In genomic region chr7:41598615-41599014, GRCm38 (mm10) we compare ENCODE assay signal across 8 mouse cellular contexts. TPM values are rescaled to one million over a fixed set of nuclear protein-coding genes. Genes with fewer than 3 reads are reported as not detected.
DNase-seq lines count a peak whose midpoint lies in the region; ATAC-seq and TF ChIP-seq lines count a peak whose summit lies in the region.

No protein-coding gene starts in this region.

- H3K9ac ChIP-seq in kidney, embryonic 15.5 days = peak overlapping the region; percentile 41
- peak overlapping the region; percentile 81; the same call in 1 of the 2 replicates for H3K9ac ChIP-seq in hindbrain, embryonic 13.5 days
- H3K9ac ChIP-seq in midbrain, embryonic 13.5 days (replicated peaks) = peak overlapping the region; percentile 54; the same call in 1 of the 2 replicates

- H3K9me3 ChIP-seq in kidney, embryonic 15.5 days (replicated peaks) = no peaks in the 10 kb centered on the region
- H3K9me3 ChIP-seq in hindbrain, embryonic 13.5 days = no peaks in the 10 kb centered on the region
- H3K9me3 ChIP-seq in midbrain, embryonic 13.5 days = no peaks in the 10 kb centered on the region

- TF ChIP-seq CTCF in bone marrow macrophage, adult 2 months (IDR thresholded peaks at IDR 0.05; ENCODE audit: low read depth, low read length) = no peak

- no peak for DNase-seq in kidney, postnatal 25 days
- DNase-seq in embryo, embryonic 10.5 days (ENCODE audit: low spot score) = no peak
- DNase-seq in gastrocnemius, adult 8-10 months (ENCODE audit: low spot score in 2 of 2) = no peak
- DNase-seq in urinary bladder, postnatal 36 days (ENCODE audit: low spot score in 2 of 2) = no peak

- peak overlapping the region; percentile 70 for H3K4me3 ChIP-seq in kidney, embryonic 15.5 days (replicated peaks)
- H3K4me3 ChIP-seq in bone marrow macrophage, adult 2 months (ENCODE audit: insufficient read depth, low read length) = peak overlapping the region; percentile 97
- peak overlapping the region; percentile 67 for H3K4me3 ChIP-seq in hindbrain, embryonic 13.5 days
- H3K4me3 ChIP-seq in midbrain, embryonic 13.5 days (replicated peaks) = peak overlapping the region; percentile 71

- no peak for TF ChIP-seq POLR2A in bone marrow macrophage, adult 2 months (IDR thresholded peaks at IDR 0.05; ENCODE audit: borderline replicate concordance, low read depth, low read length)

- peaks cover 4% of the 10 kb centered on the region; the same call in 1 of the 2 replicates for H3K36me3 ChIP-seq in kidney, embryonic 15.5 days
- no peaks in the 10 kb centered on the region for H3K36me3 ChIP-seq in hindbrain, embryonic 13.5 days
- peaks cover 7% of the 10 kb centered on the region; the same call in 1 of the 2 replicates for H3K36me3 ChIP-seq in midbrain, embryonic 13.5 days

- H3K4me1 ChIP-seq in kidney, embryonic 15.5 days = 0 out of 2 replicates have a peak, but pooled peaks cover 3% of the 10 kb centered on the region
- peaks cover 7% of the 10 kb centered on the region for H3K4me1 ChIP-seq in bone marrow macrophage, adult 2 months (ENCODE audit: control insufficient read depth, insufficient read depth, low read length)
- peaks cover 18% of the 10 kb centered on the region for H3K4me1 ChIP-seq in hindbrain, embryonic 13.5 days (replicated peaks)
- peaks cover 18% of the 10 kb centered on the region for H3K4me1 ChIP-seq in midbrain, embryonic 13.5 days (replicated peaks)

- peak overlapping the region; percentile 52; the same call in 1 of the 2 replicates for H3K27ac ChIP-seq in kidney, embryonic 15.5 days
- H3K27ac ChIP-seq in bone marrow macrophage, adult 2 months (ENCODE audit: insufficient read depth, low read depth, low read length) = no peak overlapping the region
- peak overlapping the region; percentile 78 for H3K27ac ChIP-seq in hindbrain, embryonic 13.5 days
- H3K27ac ChIP-seq in midbrain, embryonic 13.5 days = 0 out of 2 replicates have a peak overlapping the region, but pooled peaks have one; percentile 37

- 0 out of 2 replicates have a peak, but pooled peaks have one; percentile 9 for ATAC-seq in kidney, embryonic 15.5 days (replicated peaks; ENCODE audit: low FRiP score)
- ATAC-seq in hindbrain, embryonic 13.5 days (ENCODE audit: low FRiP score) = peak; percentile 62
- ATAC-seq in midbrain, embryonic 13.5 days = peak; percentile 40

- H3K27me3 ChIP-seq in kidney, embryonic 15.5 days = no peaks in the 10 kb centered on the region
- no peaks in the 10 kb centered on the region for H3K27me3 ChIP-seq in hindbrain, embryonic 13.5 days
- no peaks in the 10 kb centered on the region for H3K27me3 ChIP-seq in midbrain, embryonic 13.5 days

- 43% methylated on average over 5 of the region's 5 CpGs for WGBS in kidney, embryonic 15.5 days
- 49% methylated on average over 5 of the region's 5 CpGs for WGBS in hindbrain, embryonic 13.5 days
- WGBS in midbrain, embryonic 13.5 days = 50% methylated on average over 5 of the region's 5 CpGs

- peak overlapping the region; percentile 67 for H3K4me2 ChIP-seq in kidney, embryonic 15.5 days
- peak overlapping the region; percentile 81 for H3K4me2 ChIP-seq in hindbrain, embryonic 13.5 days
- H3K4me2 ChIP-seq in midbrain, embryonic 13.5 days (replicated peaks) = peak overlapping the region; percentile 76

RNA-seq across cellular contexts. Expression of gene 2610021A01Rik, which starts 0.4 kb away (rescaled TPM):
- polyA plus RNA-seq in kidney, embryonic 15.5 days (2015; fragmentation: Nextera tagmentation; extraction: Ambion mirVana) = 12.5 and 15.9 TPM in 2 replicates
- polyA plus RNA-seq in bone marrow macrophage, adult 2 months (2012; ENCODE audit: insufficient read depth, insufficient read length, missing spikeins) = 6.7 and 9.9 TPM in 2 replicates
- polyA plus RNA-seq in hindbrain, embryonic 13.5 days (2015; fragmentation: Nextera tagmentation; extraction: Ambion mirVana) = 14.5 and 15.0 TPM in 2 replicates
- 16.5 and 17.2 TPM in 2 replicates for polyA plus RNA-seq in midbrain, embryonic 13.5 days (2015; fragmentation: Nextera tagmentation; extraction: Ambion mirVana)
- 10 to 100 TPM in 3 of 4 experiments, 1 to 10 TPM in 1; 9.7 to 14.9 (median 13.0) TPM for total RNA-seq in gastrocnemius, adult 8-10 months (2022)

RNA-seq across cellular contexts. Expression of gene Gm6871, which starts 25.2 kb away (rescaled TPM):
- 0.10 and 0.12 TPM in 2 replicates for polyA plus RNA-seq in kidney, embryonic 15.5 days (2015; fragmentation: Nextera tagmentation; extraction: Ambion mirVana)
- polyA plus RNA-seq in bone marrow macrophage, adult 2 months (2012; ENCODE audit: insufficient read depth, insufficient read length, missing spikeins) = not detected in 2 replicates
- not detected in 2 replicates for polyA plus RNA-seq in hindbrain, embryonic 13.5 days (2015; fragmentation: Nextera tagmentation; extraction: Ambion mirVana)
- not detected in 2 replicates for polyA plus RNA-seq in midbrain, embryonic 13.5 days (2015; fragmentation: Nextera tagmentation; extraction: Ambion mirVana)
- not detected for total RNA-seq in gastrocnemius, adult 8-10 months (2022)

RNA-seq across cellular contexts. Expression of gene Zfp788, which starts 34.4 kb away (rescaled TPM):
- 10.5 and 11.7 TPM in 2 replicates for polyA plus RNA-seq in kidney, embryonic 15.5 days (2015; fragmentation: Nextera tagmentation; extraction: Ambion mirVana)
- 12.2 and 15.5 TPM in 2 replicates for polyA plus RNA-seq in bone marrow macrophage, adult 2 months (2012; ENCODE audit: insufficient read depth, insufficient read length, missing spikeins)
- polyA plus RNA-seq in hindbrain, embryonic 13.5 days (2015; fragmentation: Nextera tagmentation; extraction: Ambion mirVana) = 22.9 and 24.4 TPM in 2 replicates
- 22.8 and 24.7 TPM in 2 replicates for polyA plus RNA-seq in midbrain, embryonic 13.5 days (2015; fragmentation: Nextera tagmentation; extraction: Ambion mirVana)
- total RNA-seq in gastrocnemius, adult 8-10 months (2022) = 10 to 100 TPM; 10.8 to 13.9 (median 12.6) TPM

Comparison
In these comparisons a context has a peak if more than half of its experiments do, and no peak if none do; other contexts are left out.
1. ATAC-seq: peak in every context shown above with its lines; median percentile 62 in hindbrain, embryonic 13.5 days; 40 in midbrain, embryonic 13.5 days; 9 in kidney, embryonic 15.5 days.